Mouse (Mus musculus) erythroblast, embryonic 14.5 days (primary cell): ENCODE measurements around the gene Slc27a5. TPM values are rescaled to one million over a fixed set of nuclear protein-coding genes. Genes with fewer than 3 reads are reported as not detected.

ENCODE experiments used
- H3K27me3 ChIP-seq: 2 replicates; pipeline ENCODE4 v1.6.1; 2012; ENCODE audit warnings: inconsistent platforms; ENCODE audit not compliant: control insufficient read depth
- H3K36me3 ChIP-seq: 2 replicates; pipeline ENCODE4 v1.6.1; 2012; ENCODE audit warnings: mild to moderate bottlenecking, inconsistent platforms; ENCODE audit not compliant: control insufficient read depth
- H3K4me1 ChIP-seq: 2 replicates; pipeline ENCODE4 v1.6.1; 2012; ENCODE audit warnings: inconsistent platforms; ENCODE audit not compliant: control insufficient read depth
- H3K4me3 ChIP-seq: replicated peaks from 2 replicates; pipeline ENCODE3; 2012; ENCODE audit warnings: moderate library complexity, mild to moderate bottlenecking, inconsistent platforms
- H3K9me3 ChIP-seq: 2 replicates; pipeline ENCODE4 v1.6.1; 2012; ENCODE audit warnings: low read length, inconsistent platforms, mixed read lengths; ENCODE audit not compliant: control insufficient read depth
- GATA1 ChIP-seq: IDR thresholded peaks from 2 replicates; pipeline ENCODE4 v1.6.1; 2012; ENCODE audit warnings: low read length, inconsistent platforms, mixed read lengths
- TAL1 ChIP-seq: IDR thresholded peaks from 3 replicates; pipeline ENCODE4 v1.6.1; 2012; ENCODE audit warnings: low read length, inconsistent platforms, mixed read lengths
- polyA plus RNA-seq: library from polyadenylated mRNA; stranded (reverse); fragments of >175 nt; gene quantifications from 2 replicates; pipeline ENCODE4 v1.2.3, GENCODE M21; 2012

Slc27a5 gene
- polyA plus RNA-seq, 1 experiment: not detected

DNA sequence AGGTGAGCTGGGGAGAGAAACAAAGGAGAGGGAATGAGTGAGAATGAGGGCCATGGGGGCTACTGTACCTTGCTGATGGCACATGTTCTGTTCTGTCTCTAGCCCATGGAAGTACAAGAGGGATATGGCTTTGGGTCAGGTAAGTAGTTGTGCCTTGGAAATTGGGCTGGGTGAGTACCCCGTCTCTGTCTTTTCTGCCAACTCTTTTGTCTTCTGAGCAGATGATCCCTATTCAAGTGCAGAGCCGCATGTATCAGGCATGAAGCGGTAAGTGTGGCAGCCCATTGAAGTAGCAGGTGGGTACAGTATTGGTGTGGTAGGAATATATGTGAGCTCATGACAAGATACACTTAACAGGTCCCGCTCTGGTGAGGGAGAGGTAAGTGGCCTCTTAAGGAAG, 31.0 kb upstream of the Slc27a5 start:
- peaks cover 43% of the 10 kb centered on the region for H3K4me1 ChIP-seq
- H3K36me3 ChIP-seq: peaks cover 90% of the 10 kb centered on the region
- no peak overlapping the region for H3K4me3 ChIP-seq
- no peak for TF ChIP-seq GATA1
- no peak for TF ChIP-seq TAL1
- H3K9me3 ChIP-seq: no peaks in the 10 kb centered on the region
- no peaks in the 10 kb centered on the region for H3K27me3 ChIP-seq

DNA sequence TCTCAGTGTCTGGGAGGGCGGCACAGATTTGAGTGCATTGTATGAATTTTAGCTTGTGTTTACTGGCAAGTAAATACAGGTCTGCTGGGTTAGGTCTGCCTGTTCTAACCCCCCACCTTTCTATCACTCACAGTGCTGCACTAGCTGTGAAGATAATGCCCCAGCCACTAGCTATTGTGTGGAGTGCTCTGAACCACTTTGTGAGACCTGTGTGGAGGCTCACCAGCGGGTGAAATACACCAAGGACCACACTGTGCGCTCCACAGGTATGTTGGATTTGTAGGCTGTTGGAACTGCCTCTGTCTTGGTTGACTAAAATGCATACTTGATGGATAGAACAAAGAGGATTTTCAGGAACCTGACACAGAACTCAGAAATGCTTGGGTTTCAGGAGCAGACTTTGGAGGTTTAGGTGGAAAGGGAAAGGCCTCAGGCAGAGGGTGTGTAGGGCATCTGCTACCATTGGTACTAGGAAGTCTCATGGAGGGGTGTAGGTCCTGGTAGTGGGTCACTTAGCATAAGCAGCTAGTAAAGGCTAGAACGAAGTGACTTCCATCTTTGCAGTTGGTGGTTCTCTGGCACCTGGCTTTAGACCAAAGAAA, 27.6 kb upstream of the Slc27a5 start:
- H3K36me3 ChIP-seq: peaks cover 56% of the 10 kb centered on the region
- peaks cover 39% of the 10 kb centered on the region for H3K4me1 ChIP-seq
- no peaks in the 10 kb centered on the region for H3K9me3 ChIP-seq
- no peak for TF ChIP-seq GATA1
- no peak for TF ChIP-seq TAL1
- H3K27me3 ChIP-seq: no peaks in the 10 kb centered on the region
- peak overlapping the region; percentile 65 for H3K4me3 ChIP-seq

DNA sequence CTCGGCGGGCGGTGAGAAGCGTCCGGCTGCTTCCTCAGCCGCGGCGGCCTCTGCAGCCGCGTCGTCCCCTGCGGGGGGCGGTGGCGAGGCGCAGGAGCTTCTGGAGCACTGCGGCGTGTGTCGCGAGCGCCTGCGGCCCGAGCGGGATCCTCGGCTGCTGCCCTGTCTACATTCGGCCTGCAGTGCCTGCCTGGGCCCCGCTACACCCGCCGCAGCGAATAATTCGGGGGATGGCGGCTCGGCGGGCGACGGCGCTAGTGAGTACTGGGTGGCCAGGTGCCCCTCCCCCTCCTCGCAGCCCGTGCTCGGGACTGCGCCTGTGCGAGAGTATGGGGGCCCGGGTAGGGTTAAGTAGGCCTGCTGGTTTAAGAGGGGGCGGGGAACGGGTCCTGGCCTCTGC, 26.8 kb upstream of the Slc27a5 start:
- Histone ChIP-seq H3K9me3 (no peaks in the 10 kb centered on the region), H3K4me3 (peak overlapping the region; percentile 65), H3K4me1 (peaks cover 39% of the 10 kb centered on the region), H3K27me3 (no peaks in the 10 kb centered on the region), H3K36me3 (peaks cover 48% of the 10 kb centered on the region)
- TF ChIP-seq GATA1: no peak
- TF ChIP-seq TAL1: no peak

DNA sequence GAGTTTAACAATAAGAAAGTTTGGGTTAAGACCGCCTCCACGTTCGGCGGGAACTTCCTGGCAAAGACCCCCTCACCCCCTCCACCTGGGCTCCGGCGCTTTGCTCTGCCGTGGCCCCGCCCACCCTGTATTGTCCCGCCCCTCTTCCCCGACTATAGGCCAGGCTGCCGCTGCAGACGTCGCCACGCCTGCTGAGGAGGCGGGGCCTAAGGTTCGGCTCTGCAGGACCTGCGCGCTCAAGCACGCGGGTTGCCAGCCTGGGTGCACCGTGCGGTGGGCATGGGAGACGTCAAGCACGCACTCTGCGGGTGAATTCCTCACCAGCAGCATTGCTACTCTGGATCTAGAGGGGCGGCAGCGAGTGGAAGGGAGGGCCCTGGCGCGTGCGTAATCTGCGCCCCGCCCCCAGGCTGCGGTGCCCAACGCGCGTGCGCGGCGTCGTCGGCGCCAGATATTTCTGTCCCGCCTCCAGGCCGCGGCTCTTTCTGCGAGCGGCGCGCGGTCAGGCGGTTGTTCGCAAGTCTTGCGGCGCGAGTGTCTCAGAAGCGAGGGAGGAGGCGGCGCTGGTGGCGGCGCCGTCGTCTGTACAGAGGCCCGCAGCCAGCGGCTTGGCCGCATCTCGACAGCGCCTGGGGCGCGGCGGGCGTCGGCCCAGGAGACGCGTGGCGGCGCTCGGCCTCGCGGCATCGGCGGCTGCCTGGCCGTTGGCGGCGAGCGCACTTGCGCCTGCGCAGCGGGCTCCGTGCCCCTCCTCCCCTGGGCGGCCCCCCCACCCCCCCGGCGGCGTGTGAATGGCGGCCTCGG, 26.1 kb upstream of the Slc27a5 start:
- H3K36me3 ChIP-seq: peaks cover 41% of the 10 kb centered on the region
- peaks cover under 1% of the 10 kb centered on the region; the same call in 1 of the 2 replicates for H3K27me3 ChIP-seq
- TF ChIP-seq GATA1 (no peak), TAL1 (no peak)
- H3K4me1 ChIP-seq: peaks cover 39% of the 10 kb centered on the region
- no peaks in the 10 kb centered on the region for H3K9me3 ChIP-seq
- peak overlapping the region; percentile 65 for H3K4me3 ChIP-seq

DNA sequence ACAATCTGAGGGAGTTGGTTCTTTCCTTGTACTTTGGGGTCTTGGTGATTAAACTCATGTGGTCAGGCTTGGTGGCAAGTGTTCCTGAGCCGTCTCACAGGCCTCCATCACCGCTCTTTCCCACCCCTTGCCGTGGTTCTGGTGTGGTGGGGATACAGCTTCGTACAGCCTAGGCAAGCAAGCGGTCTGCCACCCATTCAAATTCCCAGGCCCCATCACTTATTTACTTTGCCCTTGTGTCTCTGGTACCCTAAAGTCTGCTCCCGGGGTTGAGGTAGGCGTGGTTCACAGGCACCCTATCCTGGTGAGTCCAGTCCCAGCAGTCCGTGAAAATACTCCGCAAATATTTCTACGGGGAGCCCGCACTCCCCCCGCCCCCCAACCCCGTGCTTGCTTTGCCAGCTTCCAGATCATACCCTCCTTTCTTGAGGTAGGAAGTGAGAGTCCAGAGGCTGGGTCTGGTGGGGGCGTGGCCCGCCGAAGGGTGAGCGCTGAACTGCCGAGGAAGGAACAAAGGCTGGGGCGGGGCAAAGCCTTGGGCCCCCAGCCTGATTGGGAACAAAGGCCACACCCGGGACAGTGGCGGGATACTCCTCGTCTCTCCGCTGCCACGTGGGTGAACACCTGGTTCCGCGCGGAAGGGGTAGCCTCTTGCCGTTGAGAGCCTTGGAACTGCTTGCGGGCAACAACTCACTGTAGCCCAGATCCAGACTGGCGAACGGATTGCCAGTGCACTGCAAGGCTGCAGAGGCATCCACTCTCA, 25.0 kb upstream of the Slc27a5 start:
- Histone ChIP-seq H3K9me3 (no peaks in the 10 kb centered on the region), H3K27me3 (peaks cover 4% of the 10 kb centered on the region; the same call in 1 of the 2 replicates), H3K36me3 (peaks cover 30% of the 10 kb centered on the region), H3K4me3 (peak overlapping the region; percentile 65), H3K4me1 (peaks cover 43% of the 10 kb centered on the region)
- TF ChIP-seq GATA1 (no peak), TAL1 (no peak)

DNA sequence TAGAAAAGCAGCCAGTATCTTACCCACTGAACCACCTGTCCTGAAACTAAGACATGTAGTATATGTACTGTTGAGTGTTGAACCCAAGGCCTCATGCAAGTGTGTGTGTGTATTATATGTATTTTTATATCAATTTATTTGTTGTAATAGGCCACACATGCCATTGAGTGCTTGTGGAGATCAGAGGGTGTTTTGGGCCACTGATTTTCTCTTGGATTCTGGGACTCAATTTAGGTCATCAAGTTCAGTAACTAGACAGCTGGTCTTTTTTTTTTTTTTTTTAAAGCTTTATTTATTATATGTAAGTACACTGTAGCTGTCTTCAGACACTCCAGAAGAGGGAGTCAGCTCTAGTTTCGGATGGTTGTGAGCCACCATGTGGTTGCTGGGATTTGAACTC, 17.2 kb upstream of the Slc27a5 start:
- H3K27me3 ChIP-seq: peaks cover 4% of the 10 kb centered on the region; the same call in 1 of the 2 replicates
- no peak overlapping the region for H3K4me3 ChIP-seq
- H3K36me3 ChIP-seq: no peaks in the 10 kb centered on the region
- H3K9me3 ChIP-seq: no peaks in the 10 kb centered on the region
- TF ChIP-seq TAL1: no peak
- no peak for TF ChIP-seq GATA1
- H3K4me1 ChIP-seq: peaks cover 27% of the 10 kb centered on the region

DNA sequence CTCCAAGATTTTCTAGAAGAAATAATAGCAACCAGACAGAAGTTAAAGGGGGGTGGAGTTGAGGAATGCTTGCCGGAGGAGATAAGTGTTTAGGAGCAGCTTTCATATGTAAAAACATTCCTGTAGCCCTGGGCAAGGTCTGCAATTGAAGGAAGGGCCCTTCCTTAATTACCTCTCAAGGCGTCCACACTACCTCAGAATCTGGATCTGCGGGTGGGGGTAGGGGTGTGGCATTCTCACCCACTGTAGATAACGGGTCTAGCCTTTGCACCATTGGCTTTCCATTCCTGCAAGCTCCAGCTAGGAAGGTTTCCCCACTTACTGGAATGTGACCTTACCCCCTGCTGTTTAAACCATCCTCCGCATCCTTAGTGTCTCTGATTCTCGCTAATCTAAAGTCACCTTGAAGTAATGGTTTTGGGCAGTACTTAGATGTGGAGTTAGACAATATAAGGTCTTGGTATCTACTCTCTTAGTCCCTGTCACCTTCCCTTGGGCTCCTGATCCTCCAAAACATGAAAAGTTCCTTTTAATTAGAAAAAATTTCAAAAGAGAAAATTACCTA, 16.4 kb upstream of the Slc27a5 start:
- TF ChIP-seq TAL1 (no peak), GATA1 (no peak)
- peaks cover 33% of the 10 kb centered on the region for H3K4me1 ChIP-seq
- no peaks in the 10 kb centered on the region for H3K36me3 ChIP-seq
- H3K27me3 ChIP-seq: peaks cover 4% of the 10 kb centered on the region; the same call in 1 of the 2 replicates
- no peaks in the 10 kb centered on the region for H3K9me3 ChIP-seq
- H3K4me3 ChIP-seq: no peak overlapping the region

DNA sequence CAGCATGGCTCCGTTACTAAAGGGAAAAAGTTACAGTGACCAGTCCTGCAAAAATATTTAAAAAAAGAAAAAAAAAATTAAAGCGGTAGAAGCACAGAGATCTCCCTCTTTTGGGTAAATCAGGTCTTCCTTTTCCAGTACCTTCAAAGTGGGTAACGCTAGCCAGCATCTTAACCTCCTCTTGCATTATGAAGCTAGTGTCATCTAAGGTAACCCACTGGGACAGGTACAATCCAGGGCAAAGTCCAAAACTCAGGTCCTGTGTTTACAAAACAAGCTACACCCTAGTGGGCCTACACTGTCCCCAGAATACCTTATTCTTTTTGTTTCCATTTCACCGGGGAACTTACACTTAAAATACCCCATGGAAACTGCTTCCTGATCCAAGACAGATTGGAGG, 15.7 kb upstream of the Slc27a5 start:
- no peaks in the 10 kb centered on the region for H3K9me3 ChIP-seq
- H3K4me3 ChIP-seq: no peak overlapping the region
- peaks cover 2% of the 10 kb centered on the region; the same call in 1 of the 2 replicates for H3K27me3 ChIP-seq
- H3K36me3 ChIP-seq: no peaks in the 10 kb centered on the region
- TF ChIP-seq TAL1: no peak
- no peak for TF ChIP-seq GATA1
- H3K4me1 ChIP-seq: peaks cover 39% of the 10 kb centered on the region
